Mouse (Mus musculus) kidney, embryonic 15.5 days (tissue): ENCODE data around the gene Ank3. TPM values are rescaled to one million over a fixed set of nuclear protein-coding genes. Genes with fewer than 3 reads are reported as not detected.
"Not testable (repeated sequence)": the region's sequence is repeated elsewhere in the genome, so short reads cannot be mapped to it uniquely, and the experiment has no call there.

Experiments used
- ATAC-seq: fragments of 200-750 bp; cut with Nextera tagmentation; replicated peaks from 2 replicates; pipeline ENCODE4 v1.8.0; 2017; ENCODE audit warnings: moderate TSS enrichment; ENCODE audit not compliant: low FRiP score
- H3K27ac ChIP-seq: fragments of 300-500 bp; sonication (generic); 2 replicates; pipeline ENCODE4 v1.5.1; 2015; ENCODE audit warnings: mild to moderate bottlenecking, inconsistent platforms
- H3K27me3 ChIP-seq: fragments of 300-500 bp; sonication (generic); 2 replicates; pipeline ENCODE4 v1.6.1; 2015; ENCODE audit warnings: inconsistent platforms
- H3K36me3 ChIP-seq: fragments of 300-500 bp; sonication (generic); 2 replicates; pipeline ENCODE4 v1.6.1; 2015; ENCODE audit warnings: inconsistent platforms
- H3K4me1 ChIP-seq: fragments of 300-500 bp; sonication (generic); 2 replicates; pipeline ENCODE4 v1.6.1; 2015; ENCODE audit warnings: inconsistent platforms
- H3K4me2 ChIP-seq: fragments of 300-500 bp; sonication (generic); 2 replicates; pipeline ENCODE4 v1.6.1; 2015; ENCODE audit warnings: moderate library complexity, mild to moderate bottlenecking, inconsistent platforms
- H3K4me3 ChIP-seq: fragments of 300-500 bp; sonication (generic); replicated peaks from 2 replicates; pipeline ENCODE4 v1.5.1; 2015; ENCODE audit warnings: mild to moderate bottlenecking, inconsistent platforms
- H3K9ac ChIP-seq: fragments of 300-500 bp; sonication (generic); 2 replicates; pipeline ENCODE4 v1.6.1; 2015; ENCODE audit warnings: mild to moderate bottlenecking, inconsistent platforms
- H3K9me3 ChIP-seq: fragments of 300-500 bp; sonication (generic); replicated peaks from 2 replicates; pipeline ENCODE4 v1.6.1; 2016; ENCODE audit warnings: inconsistent platforms
- WGBS: fragments of 180-500 bp; shearing (Covaris S2); methylation state at CpG from one replicate; pipeline ENCODE4 v1.1.7; 2015; ENCODE audit warnings: mixed read lengths; 5-methylcytosine and 5-hydroxymethylcytosine counted together
- polyA plus RNA-seq: library from polyadenylated mRNA; unstranded; fragments of >200 nt; fragmentation: Nextera tagmentation; extraction: Ambion mirVana; gene quantifications from 2 replicates; pipeline ENCODE4 v1.2.1, GENCODE M21; 2015

Ank3 gene
- polyA plus RNA-seq, 1 experiment from 2014 or later: 47.9 TPM

DNA sequence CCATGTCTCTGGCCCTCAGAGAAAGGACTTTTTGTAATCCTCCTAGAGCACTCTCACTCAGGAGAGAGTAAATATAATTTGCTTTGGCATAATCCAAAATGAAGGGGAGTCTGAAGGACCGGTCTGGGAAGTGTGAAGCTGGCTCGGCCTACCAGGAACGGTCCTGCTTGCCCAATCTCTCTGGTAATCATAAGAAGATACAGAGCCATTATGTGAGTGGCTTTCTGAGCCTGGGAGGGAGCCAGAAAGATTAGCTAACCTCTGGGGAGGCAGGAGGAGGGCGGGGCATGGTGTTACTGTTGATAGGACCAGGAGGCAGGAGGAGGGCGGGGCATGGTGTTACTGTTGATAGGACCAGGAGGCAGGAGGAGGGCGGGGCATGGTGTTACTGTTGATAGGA is 511.7 kb downstream of the Ank3 start:
- H3K4me3 ChIP-seq, H3K4me2 ChIP-seq, H3K9ac ChIP-seq, H3K27me3 ChIP-seq, H3K36me3 ChIP-seq, H3K9me3 ChIP-seq, H3K4me1 ChIP-seq: not testable (repeated sequence)
- peak; percentile 79 for ATAC-seq
- peak overlapping the region; percentile 32; the same call in 1 of the 2 replicates for H3K27ac ChIP-seq
- 31% methylated on average over 5 of the region's 6 CpGs for WGBS

DNA sequence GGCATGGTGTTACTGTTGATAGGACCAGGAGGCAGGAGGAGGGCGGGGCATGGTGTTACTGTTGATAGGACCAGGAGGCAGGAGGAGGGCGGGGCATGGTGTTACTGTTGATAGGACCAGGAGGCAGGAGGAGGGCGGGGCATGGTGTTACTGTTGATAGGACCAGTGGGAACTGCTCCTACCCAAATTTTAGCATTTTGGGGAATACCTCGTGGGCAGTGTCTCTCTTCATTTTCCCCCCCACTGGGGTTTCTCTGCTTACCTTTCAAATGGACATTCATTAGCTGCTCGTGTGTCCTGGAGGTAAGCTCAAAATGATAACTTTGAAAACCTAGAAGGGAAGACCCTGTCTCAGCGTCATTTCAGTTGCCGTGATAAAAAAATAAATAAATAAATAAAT is 512.2 kb downstream of the Ank3 start:
- not testable (repeated sequence) for H3K4me3 ChIP-seq, H3K27ac ChIP-seq, H3K9ac ChIP-seq, H3K27me3 ChIP-seq, ATAC-seq, H3K9me3 ChIP-seq, H3K4me1 ChIP-seq, H3K4me2 ChIP-seq, H3K36me3 ChIP-seq
- 36% methylated on average over 6 of the region's 7 CpGs for WGBS

DNA sequence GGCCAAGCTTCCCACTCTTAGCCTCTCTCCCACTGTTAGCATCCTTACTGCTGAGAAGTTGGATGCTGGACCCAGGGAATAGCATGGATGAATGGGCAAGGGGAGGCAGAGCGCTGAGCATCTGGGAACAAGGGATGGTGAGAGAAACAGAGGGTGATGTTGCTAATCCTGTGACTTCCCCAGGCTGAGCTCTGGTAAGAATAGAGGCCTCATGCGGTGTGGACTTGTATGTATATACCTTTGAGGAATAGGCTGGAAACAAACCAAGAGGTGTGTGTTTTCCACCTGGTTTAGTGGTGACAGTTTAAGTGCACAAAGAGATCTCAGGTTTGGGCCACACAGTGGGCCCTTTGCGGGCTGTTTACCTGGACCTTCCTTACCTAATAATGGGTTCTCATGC is 517.0 kb downstream of the Ank3 start:
- 79% methylated on average over 3 of the region's 3 CpGs for WGBS
- peaks cover 6% of the 10 kb centered on the region for H3K4me1 ChIP-seq
- H3K9me3 ChIP-seq: no peaks in the 10 kb centered on the region
- no peak for ATAC-seq
- H3K27me3 ChIP-seq: no peaks in the 10 kb centered on the region
- H3K4me3 ChIP-seq: no peak overlapping the region
- 0 out of 2 replicates have a peak, but pooled peaks cover 5% of the 10 kb centered on the region for H3K36me3 ChIP-seq
- H3K4me2 ChIP-seq: no peak overlapping the region
- H3K27ac ChIP-seq: 0 out of 2 replicates have a peak overlapping the region, but pooled peaks have one; percentile 32
- no peak overlapping the region for H3K9ac ChIP-seq

DNA sequence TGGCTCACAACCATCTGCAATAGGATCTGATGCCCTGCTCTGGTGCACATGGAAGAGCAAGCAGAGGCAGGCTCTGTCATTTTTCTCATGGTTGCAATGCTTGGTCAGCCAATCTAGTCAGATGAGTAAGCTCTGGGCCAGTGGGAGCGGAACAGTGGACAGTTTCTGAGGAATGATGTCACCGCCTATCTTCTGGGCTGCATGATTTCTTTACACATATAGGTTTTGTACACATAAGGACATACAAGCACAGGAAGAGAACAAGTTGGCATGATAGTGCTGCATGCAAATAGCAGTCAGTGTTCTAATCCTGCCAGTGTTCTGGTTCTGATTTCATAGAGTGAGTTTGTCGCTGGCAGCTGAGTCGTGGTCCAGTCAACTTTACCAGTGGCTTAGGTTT is 517.6 kb downstream of the Ank3 start:
- Histone ChIP-seq H3K36me3 (0 out of 2 replicates have a peak, but pooled peaks cover 5% of the 10 kb centered on the region), H3K9me3 (no peaks in the 10 kb centered on the region), H3K4me2 (no peak overlapping the region), H3K4me3 (no peak overlapping the region), H3K9ac (no peak overlapping the region), H3K27me3 (no peaks in the 10 kb centered on the region), H3K27ac (peak overlapping the region; percentile 25; the same call in 1 of the 2 replicates), H3K4me1 (peaks cover 11% of the 10 kb centered on the region)
- 89% methylated on average over 4 of the region's 4 CpGs for WGBS
- 0 out of 2 replicates have a peak, but pooled peaks have one; percentile 44 for ATAC-seq

DNA sequence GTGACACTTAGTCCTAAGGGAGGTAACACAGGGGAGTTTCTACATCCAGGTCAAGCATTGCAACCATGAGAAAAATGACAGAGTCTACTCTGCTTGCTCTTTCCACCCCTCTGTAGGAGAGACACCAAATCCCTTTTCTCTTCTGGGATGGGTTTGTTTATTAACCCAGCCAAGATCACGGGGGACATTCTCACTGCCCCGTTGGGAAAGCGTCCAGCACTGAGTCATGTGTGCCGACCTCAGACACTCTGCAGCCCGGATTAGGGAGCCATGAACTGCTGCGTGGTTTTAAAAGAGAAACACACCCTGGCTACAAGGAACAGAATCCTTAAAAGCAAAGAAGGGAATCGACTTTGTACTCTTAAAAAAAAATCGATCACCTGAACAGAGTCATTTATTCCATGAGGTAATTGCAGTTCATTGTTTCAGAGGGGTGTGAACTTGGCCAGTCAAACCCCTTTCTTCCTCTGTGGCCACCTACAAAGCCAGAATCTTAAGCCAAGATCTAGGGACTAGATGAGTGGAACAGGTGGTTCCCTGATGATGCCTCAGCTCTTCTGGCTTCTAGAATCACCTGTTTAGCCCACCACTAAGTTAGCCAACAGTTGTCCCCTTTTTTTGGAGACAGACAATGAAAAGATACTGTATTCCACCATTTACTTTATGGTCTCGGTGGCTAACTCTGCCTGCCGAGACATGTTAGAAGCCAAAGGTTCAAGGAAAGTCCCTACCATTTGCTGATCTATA is 518.3 kb downstream of the Ank3 start:
- 62% methylated on average over 10 of the region's 10 CpGs for WGBS
- peaks cover 11% of the 10 kb centered on the region for H3K4me1 ChIP-seq
- H3K4me3 ChIP-seq: no peak overlapping the region
- H3K36me3 ChIP-seq: 0 out of 2 replicates have a peak, but pooled peaks cover 5% of the 10 kb centered on the region
- no peaks in the 10 kb centered on the region for H3K9me3 ChIP-seq
- H3K27ac ChIP-seq: 0 out of 2 replicates have a peak overlapping the region, but pooled peaks have one; percentile 25
- no peak overlapping the region for H3K4me2 ChIP-seq
- no peaks in the 10 kb centered on the region for H3K27me3 ChIP-seq
- H3K9ac ChIP-seq: no peak overlapping the region
- ATAC-seq: no peak; the same call in 1 of the 2 replicates

DNA sequence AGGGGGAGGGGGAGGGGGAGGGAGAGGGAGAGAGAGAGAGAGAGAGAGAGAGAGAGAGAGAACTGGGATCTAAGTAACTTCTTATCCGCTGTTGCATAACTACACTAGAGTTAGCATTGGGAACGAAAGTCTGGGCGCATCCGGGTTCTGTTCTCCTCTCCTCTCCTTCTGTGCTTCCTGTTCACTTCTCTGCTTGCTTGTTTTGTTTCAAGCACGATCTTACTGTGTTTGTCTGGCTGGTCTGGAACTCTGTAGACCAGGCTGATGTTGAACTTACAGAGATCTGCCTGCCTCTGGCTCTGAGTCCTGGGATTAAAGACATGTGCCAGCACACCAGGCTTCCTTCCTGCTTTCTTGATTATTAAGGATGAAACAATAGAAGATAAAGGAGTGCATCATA is 519.1 kb downstream of the Ank3 start:
- ATAC-seq: no peak
- 87% methylated on average over 5 of the region's 5 CpGs for WGBS
- no peak overlapping the region for H3K27ac ChIP-seq

DNA sequence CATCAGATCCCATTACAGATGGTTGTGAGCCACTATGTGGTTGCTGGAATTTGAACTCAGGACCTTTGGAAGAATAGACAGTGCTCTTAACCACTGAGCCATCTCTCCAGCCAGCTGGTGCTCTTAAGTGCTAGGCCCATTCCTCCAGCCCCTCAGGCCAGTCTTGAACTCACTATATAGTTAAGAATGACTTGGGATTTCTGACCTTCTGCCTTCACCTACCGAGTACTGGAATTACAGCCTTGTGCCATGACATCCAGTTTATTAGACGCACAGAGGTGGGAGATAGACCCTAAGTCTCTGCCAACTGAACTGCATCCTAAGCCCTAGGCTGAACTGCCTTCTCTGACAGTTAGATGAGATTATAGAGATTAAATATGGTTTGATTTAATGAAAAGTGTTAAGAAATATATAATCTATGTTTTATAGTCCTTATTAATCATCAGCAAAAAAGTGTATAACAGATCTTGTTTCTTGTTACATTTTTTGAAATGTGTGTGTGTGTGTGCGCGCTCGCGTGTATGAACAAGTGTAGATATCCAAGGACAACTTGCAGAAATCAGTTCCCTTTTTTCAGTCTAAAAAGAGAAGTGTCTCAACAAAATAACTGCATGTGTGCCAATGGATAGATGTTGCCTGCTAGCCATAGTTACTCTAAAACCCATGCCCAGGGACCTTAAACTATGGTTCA is 520.0 kb downstream of the Ank3 start:
- H3K36me3 ChIP-seq: 0 out of 2 replicates have a peak, but pooled peaks cover 5% of the 10 kb centered on the region
- peaks cover 23% of the 10 kb centered on the region for H3K4me1 ChIP-seq
- H3K9ac ChIP-seq: no peak overlapping the region
- no peak overlapping the region for H3K27ac ChIP-seq
- no peaks in the 10 kb centered on the region for H3K9me3 ChIP-seq
- no peaks in the 10 kb centered on the region for H3K27me3 ChIP-seq
- 96% methylated on average over 6 of the region's 6 CpGs for WGBS
- no peak overlapping the region for H3K4me3 ChIP-seq
- H3K4me2 ChIP-seq: no peak overlapping the region
- ATAC-seq: no peak

More for the DNA sequence above, 519.1 kb downstream of the Ank3 start:
- H3K4me1 ChIP-seq: peaks cover 18% of the 10 kb centered on the region
- H3K9ac ChIP-seq: no peak overlapping the region
- no peaks in the 10 kb centered on the region for H3K27me3 ChIP-seq
- H3K36me3 ChIP-seq: 0 out of 2 replicates have a peak, but pooled peaks cover 5% of the 10 kb centered on the region
- H3K9me3 ChIP-seq: no peaks in the 10 kb centered on the region
- no peak overlapping the region for H3K4me2 ChIP-seq
- H3K4me3 ChIP-seq: no peak overlapping the region

DNA sequence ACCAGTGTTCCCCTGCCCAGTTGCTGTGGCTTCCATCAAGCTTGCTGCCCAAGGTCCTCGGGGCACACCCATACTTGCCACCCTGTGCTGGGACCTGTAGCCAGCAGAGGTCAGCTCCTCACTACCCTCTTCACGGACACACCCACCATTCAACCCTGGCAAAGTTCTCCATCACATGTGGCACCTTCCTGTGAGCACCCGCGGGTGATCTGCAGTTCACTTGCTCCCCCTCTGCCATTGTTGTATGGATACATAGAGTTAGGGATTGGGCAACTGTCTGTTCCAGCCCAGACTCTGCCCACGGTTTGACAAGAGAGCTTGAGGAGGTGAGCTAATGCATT is 520.5 kb downstream of the Ank3 start:
- WGBS: 84% methylated on average over 5 of the region's 5 CpGs
- Histone ChIP-seq H3K4me1 (peaks cover 29% of the 10 kb centered on the region), H3K36me3 (0 out of 2 replicates have a peak, but pooled peaks cover 5% of the 10 kb centered on the region), H3K27me3 (no peaks in the 10 kb centered on the region), H3K9me3 (no peaks in the 10 kb centered on the region), H3K27ac (no peak overlapping the region), H3K9ac (no peak overlapping the region), H3K4me3 (no peak overlapping the region), H3K4me2 (no peak overlapping the region)
- no peak for ATAC-seq

DNA sequence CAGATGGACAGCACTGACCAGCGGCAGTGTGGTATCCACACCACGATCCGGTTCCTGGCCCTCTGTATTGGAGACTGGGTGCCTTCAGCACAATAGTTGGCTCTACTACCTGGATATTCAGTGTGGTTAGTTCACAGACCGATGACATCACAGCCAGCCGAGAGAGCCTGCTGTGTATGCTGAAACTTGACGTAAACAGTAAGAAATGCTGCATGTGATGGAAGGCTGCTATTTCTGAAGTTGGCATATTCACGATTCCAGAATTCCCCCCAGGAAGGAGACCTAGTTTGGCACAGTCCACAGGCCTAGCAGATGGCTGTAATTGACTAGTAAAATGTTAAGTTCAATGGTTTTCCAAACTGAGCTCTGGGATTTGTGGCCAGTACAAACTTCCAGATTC is 521.2 kb downstream of the Ank3 start:
- H3K27me3 ChIP-seq: no peaks in the 10 kb centered on the region
- no peak for ATAC-seq
- H3K9me3 ChIP-seq: no peaks in the 10 kb centered on the region
- H3K9ac ChIP-seq: no peak overlapping the region
- H3K4me2 ChIP-seq: no peak overlapping the region
- H3K36me3 ChIP-seq: 0 out of 2 replicates have a peak, but pooled peaks cover 5% of the 10 kb centered on the region
- H3K4me3 ChIP-seq: no peak overlapping the region
- H3K27ac ChIP-seq: no peak overlapping the region
- 87% methylated on average over 7 of the region's 7 CpGs for WGBS
- H3K4me1 ChIP-seq: peaks cover 35% of the 10 kb centered on the region

DNA sequence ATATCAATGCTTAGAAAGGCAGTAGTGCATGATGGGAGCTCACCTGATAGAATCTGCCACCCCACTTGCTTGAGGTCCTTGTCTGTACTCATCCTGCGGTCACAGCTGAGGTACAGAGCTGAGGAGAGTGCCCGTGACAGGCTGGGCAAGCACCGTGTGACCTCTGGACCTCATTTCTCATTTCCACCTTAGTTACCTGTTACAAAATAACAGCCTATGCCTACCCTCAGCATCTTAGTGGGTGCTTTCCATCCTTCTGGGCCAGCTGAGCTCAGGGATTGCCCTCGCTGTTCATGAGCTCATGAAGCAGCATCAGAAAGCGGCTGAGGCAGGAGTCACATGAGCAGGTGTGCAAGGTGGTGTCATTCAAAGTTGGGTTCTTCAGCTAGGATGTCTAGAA is 523.5 kb downstream of the Ank3 start:
- no peak overlapping the region for H3K27ac ChIP-seq
- WGBS: 82% methylated on average over 5 of the region's 5 CpGs
- ATAC-seq: no peak

DNA sequence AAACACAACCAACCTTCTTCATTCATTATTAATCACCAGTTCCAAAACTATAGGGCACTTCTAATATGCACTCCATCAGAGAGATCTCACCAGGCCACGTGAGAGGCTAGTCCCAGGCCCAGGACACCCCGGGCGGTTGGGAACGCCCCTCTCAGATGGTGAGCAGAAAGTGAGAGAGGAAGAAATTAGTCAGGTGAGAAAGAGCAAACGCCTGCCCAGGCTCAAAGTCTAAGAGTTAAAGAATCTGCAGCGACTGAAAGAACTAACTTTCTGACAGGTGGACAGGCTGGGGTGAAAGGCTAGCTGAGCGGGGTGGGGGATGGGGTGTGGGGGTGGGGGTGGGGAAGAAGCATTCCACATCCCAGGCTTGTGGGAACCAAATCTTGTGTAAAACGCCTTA is 525.2 kb downstream of the Ank3 start:
- Histone ChIP-seq H3K9ac (no peak overlapping the region), H3K36me3 (0 out of 2 replicates have a peak, but pooled peaks cover 5% of the 10 kb centered on the region), H3K4me1 (peaks cover 64% of the 10 kb centered on the region), H3K9me3 (no peaks in the 10 kb centered on the region), H3K4me2 (peak overlapping the region; percentile 65), H3K4me3 (no peak overlapping the region), H3K27me3 (no peaks in the 10 kb centered on the region), H3K27ac (peak overlapping the region; percentile 97)
- WGBS: 11% methylated on average over 8 of the region's 8 CpGs
- ATAC-seq: no peak

More for the DNA sequence above, 523.5 kb downstream of the Ank3 start:
- no peaks in the 10 kb centered on the region for H3K9me3 ChIP-seq
- no peak overlapping the region for H3K4me2 ChIP-seq
- no peaks in the 10 kb centered on the region for H3K27me3 ChIP-seq
- 0 out of 2 replicates have a peak, but pooled peaks cover 5% of the 10 kb centered on the region for H3K36me3 ChIP-seq
- H3K4me1 ChIP-seq: peaks cover 52% of the 10 kb centered on the region
- no peak overlapping the region for H3K4me3 ChIP-seq
- H3K9ac ChIP-seq: no peak overlapping the region

DNA sequence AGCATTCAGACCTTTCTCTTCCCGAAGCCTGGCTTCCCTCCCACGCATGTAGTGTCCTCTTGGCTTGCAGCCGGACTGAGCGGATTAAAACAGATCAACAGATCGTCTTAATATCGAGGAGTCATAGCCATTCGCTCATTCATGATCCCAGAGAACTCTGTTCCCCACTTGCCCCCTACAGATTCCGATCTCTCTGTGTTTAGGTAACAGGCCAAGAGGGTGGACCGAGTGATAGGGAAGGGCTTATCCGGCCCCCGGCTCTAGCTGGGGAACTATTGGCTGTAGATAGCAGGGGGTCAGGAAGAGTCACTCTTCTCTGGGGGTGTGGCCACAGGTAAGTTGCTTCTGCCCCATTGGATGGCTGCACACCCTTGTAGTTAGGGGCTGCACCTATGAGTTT is 525.7 kb downstream of the Ank3 start:
- no peaks in the 10 kb centered on the region for H3K27me3 ChIP-seq
- H3K4me1 ChIP-seq: peaks cover 64% of the 10 kb centered on the region
- H3K4me2 ChIP-seq: peak overlapping the region; percentile 65
- ATAC-seq: peak; percentile 62; the same call in 1 of the 2 replicates
- H3K36me3 ChIP-seq: 0 out of 2 replicates have a peak, but pooled peaks cover 5% of the 10 kb centered on the region
- H3K9me3 ChIP-seq: no peaks in the 10 kb centered on the region
- no peak overlapping the region for H3K9ac ChIP-seq
- peak overlapping the region; percentile 97 for H3K27ac ChIP-seq
- peak overlapping the region; percentile 51 for H3K4me3 ChIP-seq
- WGBS: 3% methylated on average over 11 of the region's 11 CpGs
